8 mouse cellular contexts compared by ENCODE assay signal in the genomic region with DNA sequence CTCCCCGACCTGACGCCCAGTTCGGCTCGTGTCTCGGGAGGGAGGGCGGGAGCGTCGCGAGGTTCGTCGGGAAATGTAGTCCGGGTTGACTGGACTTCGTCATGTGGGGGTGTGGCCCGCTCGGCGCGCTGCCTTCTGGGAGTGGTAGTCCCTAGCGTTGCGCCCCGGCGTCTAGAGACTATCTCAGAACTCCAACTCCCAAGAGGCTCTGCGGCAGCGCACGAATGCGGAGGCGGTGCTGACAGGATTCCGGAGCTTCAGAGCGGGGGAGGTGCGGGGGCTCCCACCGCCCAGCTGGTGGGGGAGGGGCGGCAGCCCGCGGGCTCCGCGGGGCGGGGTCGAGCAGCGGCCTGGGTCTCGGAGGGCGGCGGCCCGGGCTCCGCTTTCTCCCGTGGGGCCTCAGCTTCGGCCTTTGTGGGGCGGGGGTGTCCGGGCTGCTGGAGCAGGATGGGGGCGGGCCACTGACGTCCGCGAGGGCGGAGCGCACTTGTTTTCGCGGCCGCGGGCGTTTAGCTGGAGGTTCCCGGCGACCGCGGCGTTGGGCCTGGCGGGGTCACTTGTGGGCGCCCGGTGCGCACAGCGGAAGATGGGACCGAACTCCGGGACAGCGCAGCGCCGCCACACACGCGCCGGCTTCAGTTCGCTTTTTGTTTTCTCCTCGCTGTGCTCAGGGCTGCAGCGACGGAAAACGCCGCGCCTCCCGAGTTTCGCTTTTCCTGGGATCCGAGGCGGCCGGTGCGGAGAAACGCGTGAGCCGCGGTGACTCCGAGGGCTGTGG. TPM values are rescaled to one million over a fixed set of nuclear protein-coding genes. Genes with fewer than 3 reads are reported as not detected.
DNase-seq lines count a peak whose midpoint lies in the region; ATAC-seq and TF ChIP-seq lines count a peak whose summit lies in the region.

A gene (minus strand): TSS at position 86 of the 778 bp plus-strand sequence.

- peak; percentile 99 for DNase-seq in CH12.LX (ENCODE audit: extremely low read depth)
- DNase-seq in c-Kit-positive CD71-positive TER-119-negative erythroid progenitor cells, embryonic 14.5 days (ENCODE audit: low read depth) = peak; percentile 96
- DNase-seq in forebrain, embryonic 11.5 days (ENCODE audit: low spot score) = peak; percentile 100
- DNase-seq in kidney, postnatal 36 days = peak; percentile 99
- DNase-seq in telencephalon, adult 2 months (ENCODE audit: low read depth, low spot score) = peak; percentile 98

- under 1% methylated on average over 93 of the region's 94 CpGs for WGBS in forebrain, embryonic 11.5 days
- under 1% methylated on average over 82 of the region's 94 CpGs for WGBS in heart, embryonic 16.5 days
- under 1% methylated on average over 93 of the region's 94 CpGs for WGBS in liver, embryonic 15.5 days (ENCODE audit: insufficient replicate concordance)
- WGBS in neural tube, embryonic 12.5 days = under 1% methylated on average over 91 of the region's 94 CpGs

- peak within 1 kb of the TSS; percentile 40; the same call in 1 of the 2 replicates for H3K27ac ChIP-seq in CH12.LX (ENCODE audit: insufficient read depth, low read depth)
- peak within 1 kb of the TSS; percentile 70 for H3K27ac ChIP-seq in forebrain, embryonic 11.5 days (ENCODE audit: low read depth, low read length)
- peak within 1 kb of the TSS; percentile 91 for H3K27ac ChIP-seq in heart, embryonic 16.5 days (ENCODE audit: low read length)
- H3K27ac ChIP-seq in liver, embryonic 15.5 days (replicated peaks) = peak within 1 kb of the TSS; percentile 96
- peak within 1 kb of the TSS; percentile 68 for H3K27ac ChIP-seq in neural tube, embryonic 12.5 days

- no peaks in the 10 kb centered on the region for H3K9me3 ChIP-seq in CH12.LX (replicated peaks; ENCODE audit: low read length)
- no peaks in the 10 kb centered on the region for H3K9me3 ChIP-seq in forebrain, embryonic 11.5 days (ENCODE audit: control insufficient read depth, low read length)
- H3K9me3 ChIP-seq in heart, embryonic 16.5 days (replicated peaks; ENCODE audit: control insufficient read depth, low read length) = no peaks in the 10 kb centered on the region
- no peaks in the 10 kb centered on the region for H3K9me3 ChIP-seq in liver, embryonic 15.5 days (replicated peaks)
- no peaks in the 10 kb centered on the region for H3K9me3 ChIP-seq in neural tube, embryonic 12.5 days

- 0 out of 2 replicates have a peak, but pooled peaks cover 4% of the 10 kb centered on the region for H3K79me2 ChIP-seq in CH12.LX (replicated peaks; ENCODE audit: control insufficient read depth, extremely low read depth, insufficient read depth, poor library complexity, severe bottlenecking)

- peak within 1 kb of the TSS; percentile 88 for H3K9ac ChIP-seq in CH12.LX (ENCODE audit: insufficient read depth, low read depth)
- H3K9ac ChIP-seq in forebrain, embryonic 11.5 days (ENCODE audit: low read length) = peak within 1 kb of the TSS; percentile 93
- H3K9ac ChIP-seq in heart, embryonic 16.5 days (ENCODE audit: low read length) = peak within 1 kb of the TSS; percentile 95
- peak within 1 kb of the TSS; percentile 94 for H3K9ac ChIP-seq in liver, embryonic 15.5 days
- peak within 1 kb of the TSS; percentile 95 for H3K9ac ChIP-seq in neural tube, embryonic 12.5 days

- dilution Hi-C loops in CH12.LX (cut with MboI; ENCODE audit: extremely low pct_ligation_motif_present, extremely low pct_unique_long_range_greater_than_20kb, low sequenced_read_pairs) = no loop called here

- peaks cover 12 to 21% of the 10 kb centered on the region in 2 experiments for H3K36me3 ChIP-seq in CH12.LX (replicated peaks in 1 of 2; ENCODE audit: control insufficient read depth in 1 of 2, insufficient read depth in 1 of 2, low read length in 1 of 2)
- H3K36me3 ChIP-seq in forebrain, embryonic 11.5 days (ENCODE audit: control insufficient read depth, insufficient read depth, low read length) = peaks cover 2% of the 10 kb centered on the region; the same call in 1 of the 2 replicates
- peaks cover 9% of the 10 kb centered on the region for H3K36me3 ChIP-seq in heart, embryonic 16.5 days (ENCODE audit: control insufficient read depth, insufficient read depth)
- peaks cover 14% of the 10 kb centered on the region for H3K36me3 ChIP-seq in liver, embryonic 15.5 days (replicated peaks)
- H3K36me3 ChIP-seq in neural tube, embryonic 12.5 days = peaks cover 13% of the 10 kb centered on the region

- no peak for TF ChIP-seq CTCF in CH12.LX (conservative IDR thresholded peaks at IDR 0.05 in 1 of 2, IDR thresholded peaks at IDR 0.05 in 1 of 2; ENCODE audit: low read depth in 2 of 2, low read length in 2 of 2)

- peak within 1 kb of the TSS; percentile 89 for H3K4me2 ChIP-seq in CH12.LX (ENCODE audit: insufficient read depth, low read depth, poor library complexity, severe bottlenecking)
- peak within 1 kb of the TSS; percentile 83 for H3K4me2 ChIP-seq in forebrain, embryonic 11.5 days (ENCODE audit: low read depth, low read length, severe bottlenecking)
- peak within 1 kb of the TSS; percentile 83 for H3K4me2 ChIP-seq in heart, embryonic 16.5 days (ENCODE audit: low read depth, low read length)
- peak within 1 kb of the TSS; percentile 100 for H3K4me2 ChIP-seq in liver, embryonic 15.5 days
- peak within 1 kb of the TSS; percentile 91 for H3K4me2 ChIP-seq in neural tube, embryonic 12.5 days (replicated peaks)

- H3K27me3 ChIP-seq in CH12.LX (replicated peaks) = peaks cover 15% of the 10 kb centered on the region
- H3K27me3 ChIP-seq in forebrain, embryonic 11.5 days (ENCODE audit: control insufficient read depth, insufficient read depth, low read length) = no peaks in the 10 kb centered on the region
- no peaks in the 10 kb centered on the region for H3K27me3 ChIP-seq in heart, embryonic 16.5 days (ENCODE audit: control insufficient read depth, insufficient read depth, low read length)
- H3K27me3 ChIP-seq in liver, embryonic 15.5 days = peaks cover 35% of the 10 kb centered on the region
- H3K27me3 ChIP-seq in neural tube, embryonic 12.5 days (replicated peaks) = no peaks in the 10 kb centered on the region

- TF ChIP-seq EP300 in CH12.LX (IDR thresholded peaks at IDR 0.05; ENCODE audit: low read length) = no peak

- peak; percentile 42; the same call in 1 of the 2 replicates for TF ChIP-seq POLR2A in CH12.LX (IDR thresholded peaks at IDR 0.05; ENCODE audit: low read depth, low read length)

- H3K4me3 ChIP-seq in CH12.LX (replicated peaks in 1 of 3; ENCODE audit: low read depth in 2 of 3, low read length in 2 of 3, poor library complexity in 1 of 3) = peak within 1 kb of the TSS; percentile 81 to 98 (median 95)
- peak within 1 kb of the TSS; percentile 99 for H3K4me3 ChIP-seq in forebrain, embryonic 11.5 days (ENCODE audit: low read depth, low read length)
- peak within 1 kb of the TSS; percentile 95 for H3K4me3 ChIP-seq in heart, embryonic 16.5 days (ENCODE audit: low read length)
- H3K4me3 ChIP-seq in liver, embryonic 15.5 days (replicated peaks) = peak within 1 kb of the TSS; percentile 93
- H3K4me3 ChIP-seq in neural tube, embryonic 12.5 days = peak within 1 kb of the TSS; percentile 99

- in situ Hi-C loops in CH12.LX (cut with MboI; ENCODE audit: low pct_ligation_motif_present, low pct_unique_long_range_greater_than_20kb, low sequenced_read_pairs) = no loop called here

- ATAC-seq in forebrain, embryonic 11.5 days (replicated peaks; ENCODE audit: low FRiP score) = peak; percentile 97
- peak; percentile 96 for ATAC-seq in heart, embryonic 16.5 days (replicated peaks; ENCODE audit: extremely low read depth, insufficient read depth, low FRiP score)
- peak; percentile 95 for ATAC-seq in liver, embryonic 15.5 days (ENCODE audit: insufficient read depth)
- peak; percentile 96 for ATAC-seq in neural tube, embryonic 12.5 days (ENCODE audit: low FRiP score, low read depth)

- H3K4me1 ChIP-seq in CH12.LX (ENCODE audit: control insufficient read depth in 1 of 2, insufficient read depth in 2 of 2) = peaks cover 6 to 15% of the 10 kb centered on the region in 2 experiments
- peaks cover 6% of the 10 kb centered on the region; the same call in 1 of the 2 replicates for H3K4me1 ChIP-seq in forebrain, embryonic 11.5 days (replicated peaks; ENCODE audit: control insufficient read depth, insufficient read depth, low read length)
- H3K4me1 ChIP-seq in heart, embryonic 16.5 days (ENCODE audit: control insufficient read depth, insufficient read depth, low read length) = peaks cover 18% of the 10 kb centered on the region
- H3K4me1 ChIP-seq in liver, embryonic 15.5 days (replicated peaks) = peaks cover 42% of the 10 kb centered on the region
- peaks cover 21% of the 10 kb centered on the region for H3K4me1 ChIP-seq in neural tube, embryonic 12.5 days

- no peak for TF ChIP-seq RAD21 in CH12.LX (IDR thresholded peaks at IDR 0.05; ENCODE audit: low read depth, low read length)

TF ChIP-seq in CH12.LX, 34 proteins besides CTCF, POLR2A, EP300 and RAD21 (continues in another document):
- TF ChIP-seq ZNF384 (IDR thresholded peaks at IDR 0.05; ENCODE audit: low read depth, low read length) = no peak
- no peak for TF ChIP-seq ZMIZ1 (IDR thresholded peaks at IDR 0.05; ENCODE audit: low read depth, low read length)
- TF ChIP-seq RCOR1 (conservative IDR thresholded peaks at IDR 0.05; ENCODE audit: low read depth, low read length) = no peak
- TF ChIP-seq MAFK (IDR thresholded peaks at IDR 0.05; ENCODE audit: insufficient replicate concordance, low read length) = no peak
- TF ChIP-seq NRF1 (IDR thresholded peaks at IDR 0.05; ENCODE audit: low read depth, low read length) = peak; percentile 19; the same call in 1 of the 2 replicates
- no peak for TF ChIP-seq IRF4 (IDR thresholded peaks at IDR 0.05; ENCODE audit: low read depth, low read length)
- peak; percentile 93 for TF ChIP-seq HCFC1 (IDR thresholded peaks at IDR 0.05; ENCODE audit: low read depth, low read length)
- no peak for TF ChIP-seq ZC3H11A (IDR thresholded peaks at IDR 0.05; ENCODE audit: low read depth, low read length)
- 0 out of 2 replicates have a peak, but pooled peaks have one; percentile 23 for TF ChIP-seq MAX (IDR thresholded peaks at IDR 0.05; ENCODE audit: low read length)
- peak; percentile 77; the same call in 1 of the 2 replicates for TF ChIP-seq MAZ (IDR thresholded peaks at IDR 0.05; ENCODE audit: low read depth, low read length)
- TF ChIP-seq CHD2 (IDR thresholded peaks at IDR 0.05; ENCODE audit: low read length) = peak; percentile 91
- no peak; the same call in 1 of the 2 replicates for TF ChIP-seq MEF2A (IDR thresholded peaks at IDR 0.05; ENCODE audit: borderline replicate concordance, low read depth, low read length)
- no peak for TF ChIP-seq SMC3 (IDR thresholded peaks at IDR 0.05; ENCODE audit: low read depth, low read length)

RNA-seq across cellular contexts. Expression of the gene that starts here (rescaled TPM):
- total RNA-seq in CH12.LX (2012; rRNA removed) = 4.9 and 5.0 TPM in 2 replicates
- 1.9 and 2.1 TPM in 2 replicates for total RNA-seq in CH12.LX (2014; rRNA removed)
- 3.9 and 4.9 TPM in 2 replicates for polyA plus RNA-seq in CH12.LX (2012; ENCODE audit: insufficient read length, low read depth)
- polyA plus RNA-seq in forebrain, embryonic 11.5 days (2014; fragmentation: Nextera tagmentation; extraction: Ambion mirVana) = 27.0 and 28.6 TPM in 2 replicates
- polyA plus RNA-seq in heart, embryonic 16.5 days (2015; fragmentation: Nextera tagmentation; extraction: Ambion mirVana) = 15.4 and 17.1 TPM in 2 replicates
- 5.1 and 5.7 TPM in 2 replicates for polyA plus RNA-seq in liver, embryonic 15.5 days (2015; fragmentation: Nextera tagmentation; extraction: Ambion mirVana)
- polyA plus RNA-seq in neural tube, embryonic 12.5 days (2016; fragmentation: Nextera tagmentation; extraction: Ambion mirVana) = 30.5 and 31.3 TPM in 2 replicates

Comparison
In these comparisons a context has a peak if more than half of its experiments do, and no peak if none do; other contexts are left out.
1. Peak in every context shown above with its lines: DNase-seq, ATAC-seq, H3K4me3 ChIP-seq and H3K27ac ChIP-seq.
2. H3K27ac ChIP-seq: peak in every context shown above with its lines; median percentile 96 in liver, embryonic 15.5 days; 91 in heart, embryonic 16.5 days; 70 in forebrain, embryonic 11.5 days; 68 in neural tube, embryonic 12.5 days; 40 in CH12.LX.